Mouse (Mus musculus): ENCODE measurements around the gene Odf3. TPM values are rescaled to one million over a fixed set of nuclear protein-coding genes. Genes with fewer than 3 reads are reported as not detected.

The Odf3 gene
- polyA plus RNA-seq, 1 experiment = 0.06 TPM

DNA sequence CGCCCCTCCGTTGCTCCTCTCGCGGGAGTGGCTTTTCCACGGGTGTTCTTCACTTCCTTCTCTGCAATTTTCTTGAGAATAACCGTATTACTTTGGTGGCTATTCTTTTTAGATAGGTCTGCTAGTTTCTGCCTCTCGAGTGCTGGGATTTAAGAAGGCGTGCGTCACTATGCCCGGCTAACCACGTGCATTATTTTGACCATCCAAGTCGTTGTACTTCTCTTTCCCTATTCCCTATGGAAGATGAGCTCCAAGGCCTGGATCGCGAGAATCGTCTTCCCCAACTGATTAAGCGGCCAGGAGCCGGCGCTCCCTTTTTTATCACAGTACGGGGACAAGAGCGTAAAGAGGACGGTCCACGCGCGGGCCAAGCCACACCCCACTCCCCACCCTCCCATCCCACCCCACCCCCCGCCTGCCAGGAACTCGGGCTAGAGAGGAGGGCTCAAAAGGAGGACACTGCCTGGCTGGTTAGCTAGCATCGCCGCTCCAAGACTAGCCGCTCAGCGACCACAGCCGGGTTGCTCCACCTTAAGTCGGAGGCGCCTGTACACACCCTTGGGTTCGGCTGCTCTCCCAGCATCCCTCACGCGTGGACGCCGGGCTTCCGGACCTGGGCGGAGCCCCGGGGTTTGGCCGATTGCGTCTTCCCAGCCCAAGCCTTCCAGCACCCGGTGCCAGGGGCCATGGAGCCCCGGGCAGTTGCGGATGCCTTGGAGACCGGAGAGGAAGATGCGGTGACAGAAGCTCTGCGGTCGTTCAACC, 9.4 kb downstream of the Odf3 start, which contains the start of gene Ric8a:
TSS of gene Ric8a (plus strand) at position 173 of the 765 bp plus-strand sequence.
- TF ChIP-seq GATA1 (IDR thresholded peaks at IDR 0.05; ENCODE audit: low read length) = no peak

- TF ChIP-seq GATA1 (IDR thresholded peaks at IDR 0.05; ENCODE audit: low read length) = no peak
Observed at GRCm38 (mm10) chr7:140857550-140858505, 10.2 kb downstream of the Odf3 start, which contains the start of gene Bet1l. Bet1l (minus strand) TSS chr7:140857577.

DNA sequence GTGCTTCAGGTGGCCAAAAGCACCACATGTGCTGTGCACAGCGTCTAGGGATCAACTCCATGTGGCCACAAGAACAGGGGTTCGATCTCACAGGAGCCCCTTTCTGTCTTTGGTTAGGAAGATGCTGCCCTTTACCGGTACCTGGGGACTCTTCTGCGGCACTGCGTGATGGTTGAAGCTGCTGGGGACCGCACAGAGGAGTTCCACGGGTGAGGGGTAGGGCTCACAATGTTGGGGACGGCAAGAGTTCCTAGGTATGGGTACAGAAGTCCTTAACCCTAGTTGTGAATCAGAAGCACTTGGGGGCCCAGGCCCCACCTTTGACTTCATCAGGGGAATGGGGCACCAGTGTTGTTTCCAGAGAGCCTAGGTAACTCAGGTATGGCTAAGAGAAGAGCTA, 11.1 kb downstream of the Odf3 start:
- no peak for TF ChIP-seq GATA1 (IDR thresholded peaks at IDR 0.05; ENCODE audit: low read length)

DNA sequence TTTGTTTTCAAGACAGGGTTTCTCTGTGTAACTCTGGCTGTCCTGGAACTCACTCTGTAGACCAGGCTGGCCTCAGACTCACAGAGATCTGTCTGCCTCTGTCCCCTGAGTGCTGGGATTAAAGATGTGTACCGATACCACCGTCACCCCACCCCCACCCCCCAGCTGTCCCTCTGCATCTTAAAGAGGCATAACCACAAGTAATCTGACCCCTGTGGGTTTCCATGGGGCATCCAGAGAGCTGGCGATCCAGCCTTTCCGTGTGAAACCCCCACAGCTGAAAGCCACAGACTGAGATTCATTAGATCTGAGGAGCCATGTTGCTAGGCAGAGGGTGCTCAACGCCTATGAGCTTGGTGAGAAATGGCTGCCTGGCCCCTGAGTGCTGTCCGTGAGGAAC, 12.4 kb downstream of the Odf3 start:
- no peak for TF ChIP-seq GATA1 (IDR thresholded peaks at IDR 0.05; ENCODE audit: low read length)

GRCm38 (mm10) chr7:140860728-140861127, 13.1 kb downstream of the Odf3 start:
- TF ChIP-seq GATA1 (IDR thresholded peaks at IDR 0.05; ENCODE audit: low read length) = no peak

DNA sequence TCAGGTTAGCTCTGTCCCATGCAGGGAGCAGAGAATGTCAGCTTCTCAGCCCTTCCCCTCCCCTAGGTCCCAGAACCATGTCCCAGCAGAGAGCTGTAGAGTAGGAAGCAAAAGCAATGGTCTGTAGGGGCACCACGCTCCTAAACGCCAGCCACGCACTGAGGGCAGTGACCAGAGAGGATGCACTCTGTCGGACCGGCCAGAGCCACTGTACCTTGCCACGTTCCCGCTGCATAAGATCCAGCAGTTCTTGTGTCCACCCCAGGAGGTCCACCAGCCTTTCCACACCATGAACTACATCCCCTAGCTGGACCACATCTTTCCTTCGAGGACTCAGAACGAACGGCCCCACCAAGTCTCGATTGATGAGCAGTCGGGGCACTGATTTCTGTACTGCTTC, 17.2 kb downstream of the Odf3 start:
- TF ChIP-seq GATA1 (IDR thresholded peaks at IDR 0.05; ENCODE audit: low read length) = no peak

- no peak for TF ChIP-seq GATA1 (IDR thresholded peaks at IDR 0.05; ENCODE audit: low read length)
Observed at GRCm38 (mm10) chr7:140874224-140874623, 26.6 kb downstream of the Odf3 start.

DNA sequence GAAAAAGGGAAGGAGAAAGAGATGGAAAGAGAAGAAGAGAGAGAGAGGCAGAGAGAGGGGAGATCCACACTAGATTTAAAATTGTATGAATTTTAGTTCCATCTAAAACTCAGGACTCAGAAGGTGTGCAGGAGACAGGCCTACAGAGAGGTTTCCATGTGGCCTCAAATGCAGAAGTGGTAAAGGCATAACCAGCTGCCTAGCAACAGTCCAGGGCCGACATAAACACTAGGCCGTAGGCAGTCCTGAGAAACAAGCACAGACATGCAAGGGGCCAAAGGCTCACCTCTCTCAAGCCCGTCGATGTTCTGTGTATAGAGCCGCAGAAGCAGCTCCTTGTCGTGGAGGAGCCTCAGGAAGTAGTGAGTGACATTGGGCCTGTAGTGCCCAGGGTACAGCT, 29.8 kb downstream of the Odf3 start:
- no peak for TF ChIP-seq GATA1 (IDR thresholded peaks at IDR 0.05; ENCODE audit: low read length)

DNA sequence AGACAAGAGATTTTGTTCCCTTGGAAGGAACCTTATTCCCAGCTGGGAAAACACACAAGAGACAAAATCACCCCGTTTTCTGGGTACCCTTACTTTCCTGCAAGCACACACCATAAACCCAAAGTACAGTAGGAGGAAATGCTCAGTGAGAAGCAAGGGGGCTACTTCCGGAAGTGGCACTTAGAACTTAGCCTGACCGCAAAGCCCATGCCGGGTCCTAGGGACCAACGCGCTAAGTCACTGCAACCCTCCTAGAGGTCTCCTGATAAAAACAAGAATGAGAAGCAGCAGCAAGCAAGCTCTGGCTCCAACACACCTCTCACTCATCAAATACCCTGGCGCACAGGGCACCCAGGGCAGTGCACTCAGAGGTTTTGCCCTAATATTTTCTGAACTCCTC, 31.8 kb downstream of the Odf3 start:
- no peak for TF ChIP-seq GATA1 (IDR thresholded peaks at IDR 0.05; ENCODE audit: low read length)

DNA sequence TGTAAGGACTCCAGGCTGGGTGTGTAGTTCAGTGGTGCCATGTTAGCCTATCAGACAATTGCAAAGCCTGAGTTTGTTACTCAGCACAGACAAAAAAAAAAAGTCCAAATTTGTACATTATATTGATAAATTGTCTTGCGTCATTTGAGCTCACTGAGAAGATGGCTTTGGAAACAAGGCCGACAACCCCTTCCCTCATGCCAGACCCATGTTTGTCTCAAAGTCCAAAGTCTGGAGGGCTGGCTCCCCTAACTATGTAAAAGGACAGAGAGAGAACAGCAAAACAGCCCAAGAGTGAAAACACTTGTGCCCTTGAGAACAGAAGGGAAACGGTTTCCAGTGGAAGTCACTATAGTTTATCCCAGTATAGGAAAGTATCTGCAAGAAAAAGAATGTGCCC, 32.8 kb downstream of the Odf3 start:
- no peak for TF ChIP-seq GATA1 (IDR thresholded peaks at IDR 0.05; ENCODE audit: low read length)

- no peak for TF ChIP-seq GATA1 (IDR thresholded peaks at IDR 0.05; ENCODE audit: low read length)
Observed at GRCm38 (mm10) chr7:140880865-140881515, 33.4 kb downstream of the Odf3 start.

DNA sequence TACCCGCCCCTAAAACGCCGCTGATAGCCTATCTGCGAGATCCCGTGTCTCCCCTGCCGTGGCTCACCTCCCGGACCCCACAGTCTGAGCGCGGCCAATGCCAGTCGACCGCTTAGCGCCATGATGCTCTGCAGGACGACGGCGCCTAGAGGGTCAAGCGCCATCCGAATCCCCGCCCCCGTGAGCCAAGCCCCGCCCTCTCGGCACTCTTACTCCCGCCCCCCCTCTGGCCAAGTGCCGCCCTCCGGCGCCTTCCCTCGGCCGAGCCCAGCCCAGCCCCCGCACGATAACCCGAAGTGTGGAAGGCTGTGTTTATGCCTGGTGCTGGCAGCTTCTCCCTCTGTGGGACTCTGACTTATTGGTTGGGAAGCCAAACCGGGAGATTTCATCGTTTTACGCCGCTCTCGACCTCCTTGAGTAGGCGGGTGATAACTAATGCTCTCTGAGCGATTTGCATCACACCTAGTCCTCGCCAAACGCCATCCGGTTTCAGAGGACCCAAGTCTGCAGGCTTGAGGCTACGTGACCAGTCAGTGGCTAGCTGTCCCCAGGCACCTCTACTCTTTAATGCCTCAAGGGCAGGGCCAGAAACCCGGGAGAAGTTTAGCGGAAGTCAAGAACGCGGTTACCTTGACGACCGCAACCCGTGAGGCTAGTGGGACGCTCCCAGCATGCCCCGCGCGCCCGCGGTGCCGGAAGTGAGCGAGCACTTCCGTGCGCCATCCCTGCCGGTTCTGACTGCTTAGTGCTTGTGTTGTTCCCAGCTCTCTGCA, 34.3 kb downstream of the Odf3 start, which contains the start of the genes Psmd13 and Sirt3:
TSS of gene Psmd13 (plus strand) at position 273 of the 773 bp plus-strand sequence.
TSS of gene Sirt3 (minus strand) at position 614 of the 773 bp plus-strand sequence.
- no peak for TF ChIP-seq GATA1 (IDR thresholded peaks at IDR 0.05; ENCODE audit: low read length)

DNA sequence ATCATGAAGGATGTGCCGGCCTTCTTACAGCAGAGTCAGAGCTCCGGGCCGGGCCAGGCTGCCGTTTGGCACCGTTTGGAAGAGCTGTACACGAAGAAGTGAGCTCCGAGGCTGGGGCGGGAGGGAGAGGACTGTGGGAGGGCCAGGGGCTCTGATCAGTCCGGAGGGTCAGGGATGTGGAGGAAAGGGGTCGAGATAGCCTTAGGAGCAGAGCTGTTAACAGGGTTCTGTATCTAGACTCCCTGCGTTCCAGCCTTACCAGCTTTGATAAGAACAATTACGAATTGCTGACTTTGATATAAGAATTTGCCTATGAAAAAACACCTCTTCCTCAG, 34.8 kb downstream of the Odf3 start:
- no peak for TF ChIP-seq GATA1 (IDR thresholded peaks at IDR 0.05; ENCODE audit: low read length)

- TF ChIP-seq GATA1 (IDR thresholded peaks at IDR 0.05; ENCODE audit: low read length) = no peak
Observed at GRCm38 (mm10) chr7:140894031-140894430, 46.4 kb downstream of the Odf3 start.

DNA sequence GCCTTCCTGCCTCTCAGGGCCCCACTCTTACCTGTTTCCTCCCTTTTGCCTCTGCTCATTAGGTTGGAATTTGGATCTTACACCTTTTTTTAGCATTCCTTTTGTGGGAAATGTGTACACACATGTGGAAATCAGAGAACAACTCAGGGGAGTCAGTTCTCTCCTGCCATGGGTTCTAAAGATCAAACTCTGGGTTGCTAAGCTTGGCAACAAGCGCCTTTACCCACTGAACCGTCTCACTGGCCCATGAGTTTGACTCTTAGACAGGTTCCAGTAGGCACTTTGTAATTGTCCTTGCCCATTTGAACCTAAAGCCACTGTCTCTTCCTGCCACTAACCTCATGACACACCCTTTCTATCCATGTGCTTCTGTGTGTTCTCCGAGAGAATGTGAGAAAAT, 47.0 kb downstream of the Odf3 start:
- TF ChIP-seq GATA1 (IDR thresholded peaks at IDR 0.05; ENCODE audit: low read length) = no peak

All from G1E-ER4 (cell line).